Mouse (Mus musculus): ENCODE data around the gene B3galt4. TPM values are rescaled to one million over a fixed set of nuclear protein-coding genes. Genes with fewer than 3 reads are reported as not detected.

B3galt4 gene
- polyA plus RNA-seq, 1 experiment from 2014 or later, result 10.4 TPM

- ATAC-seq (replicated peaks), result no peak
- no peak overlapping the region for H3K4me3 ChIP-seq
- no peak overlapping the region for H3K4me2 ChIP-seq (replicated peaks)
- 88% methylated on average over 10 of the region's 10 CpGs for WGBS
- H3K9me3 ChIP-seq, result no peaks in the 10 kb centered on the region
- H3K9ac ChIP-seq (replicated peaks), result no peak overlapping the region
- no peaks in the 10 kb centered on the region for H3K36me3 ChIP-seq
- H3K4me1 ChIP-seq, result peaks cover 21% of the 10 kb centered on the region
- H3K27me3 ChIP-seq, result no peaks in the 10 kb centered on the region
- no peak overlapping the region for H3K27ac ChIP-seq (replicated peaks)
Measured at GRCm38 (mm10) chr17:33924577-33925283, 26.6 kb downstream of the B3galt4 start.

GRCm38 (mm10) chr17:33921361-33921760 is 29.9 kb downstream of the B3galt4 start:
- no peak for ATAC-seq (replicated peaks)
- Histone ChIP-seq H3K9ac (replicated peaks) (no peak overlapping the region), H3K4me1 (peaks cover 32% of the 10 kb centered on the region), H3K9me3 (no peaks in the 10 kb centered on the region), H3K4me2 (replicated peaks) (0 out of 2 replicates have a peak overlapping the region, but pooled peaks have one; percentile 89), H3K36me3 (no peaks in the 10 kb centered on the region), H3K27me3 (no peaks in the 10 kb centered on the region), H3K4me3 (no peak overlapping the region), H3K27ac (replicated peaks) (no peak overlapping the region)
- WGBS, result 93% methylated on average over 7 of the region's 7 CpGs

GRCm38 (mm10) chr17:33920282-33921097 is 30.8 kb downstream of the B3galt4 start:
- no peak for ATAC-seq (replicated peaks)
- Histone ChIP-seq H3K27me3 (no peaks in the 10 kb centered on the region), H3K9ac (replicated peaks) (peak overlapping the region; percentile 53), H3K9me3 (no peaks in the 10 kb centered on the region), H3K4me2 (replicated peaks) (peak overlapping the region; percentile 89), H3K4me3 (peak overlapping the region; percentile 46), H3K27ac (replicated peaks) (no peak overlapping the region; the same call in 1 of the 2 replicates), H3K36me3 (no peaks in the 10 kb centered on the region), H3K4me1 (peaks cover 35% of the 10 kb centered on the region)
- WGBS, result under 1% methylated on average over 36 of the region's 36 CpGs

GRCm38 (mm10) chr17:33919351-33920281 is 31.7 kb downstream of the B3galt4 start:
- under 1% methylated on average over 52 of the region's 52 CpGs for WGBS
- Histone ChIP-seq H3K36me3 (0 out of 2 replicates have a peak, but pooled peaks cover 6% of the 10 kb centered on the region), H3K4me1 (peaks cover 44% of the 10 kb centered on the region), H3K27ac (replicated peaks) (peak overlapping the region; percentile 28), H3K27me3 (no peaks in the 10 kb centered on the region), H3K9me3 (no peaks in the 10 kb centered on the region), H3K4me2 (replicated peaks) (peak overlapping the region; percentile 89), H3K9ac (replicated peaks) (peak overlapping the region; percentile 53), H3K4me3 (peak overlapping the region; percentile 46)
- ATAC-seq (replicated peaks), result no peak

GRCm38 (mm10) chr17:33918293-33919203 is 32.7 kb downstream of the B3galt4 start:
- Histone ChIP-seq H3K4me3 (peak overlapping the region; percentile 46), H3K9me3 (no peaks in the 10 kb centered on the region), H3K4me2 (replicated peaks) (peak overlapping the region; percentile 89; the same call in 1 of the 2 replicates), H3K27ac (replicated peaks) (no peak overlapping the region), H3K36me3 (peaks cover 16% of the 10 kb centered on the region), H3K9ac (replicated peaks) (peak overlapping the region; percentile 53; the same call in 1 of the 2 replicates), H3K4me1 (peaks cover 44% of the 10 kb centered on the region), H3K27me3 (no peaks in the 10 kb centered on the region)
- no peak for ATAC-seq (replicated peaks)
- 60% methylated on average over 37 of the region's 37 CpGs for WGBS

GRCm38 (mm10) chr17:33917656-33918292 is 33.5 kb downstream of the B3galt4 start:
- Histone ChIP-seq H3K9me3 (no peaks in the 10 kb centered on the region), H3K36me3 (peaks cover 22% of the 10 kb centered on the region), H3K9ac (replicated peaks) (no peak overlapping the region), H3K4me2 (replicated peaks) (no peak overlapping the region), H3K27ac (replicated peaks) (no peak overlapping the region), H3K4me3 (0 out of 2 replicates have a peak overlapping the region, but pooled peaks have one; percentile 1), H3K4me1 (peaks cover 44% of the 10 kb centered on the region), H3K27me3 (no peaks in the 10 kb centered on the region)
- ATAC-seq (replicated peaks), result no peak
- WGBS, result 86% methylated on average over 18 of the region's 18 CpGs

- ATAC-seq (replicated peaks), result no peak
- H3K4me1 ChIP-seq, result peaks cover 47% of the 10 kb centered on the region
- peaks cover 28% of the 10 kb centered on the region for H3K36me3 ChIP-seq
- peak overlapping the region; percentile 73 for H3K4me2 ChIP-seq (replicated peaks)
- no peak overlapping the region for H3K27ac ChIP-seq (replicated peaks)
- no peaks in the 10 kb centered on the region for H3K27me3 ChIP-seq
- 74% methylated on average over 31 of the region's 31 CpGs for WGBS
- peak overlapping the region; percentile 59 for H3K4me3 ChIP-seq
- H3K9ac ChIP-seq (replicated peaks), result peak overlapping the region; percentile 51
- H3K9me3 ChIP-seq, result no peaks in the 10 kb centered on the region
Measured at GRCm38 (mm10) chr17:33916847-33917655, 34.2 kb downstream of the B3galt4 start.

GRCm38 (mm10) chr17:33916294-33916693 is 35.0 kb downstream of the B3galt4 start:
- Histone ChIP-seq H3K4me2 (replicated peaks) (peak overlapping the region; percentile 73), H3K36me3 (peaks cover 36% of the 10 kb centered on the region), H3K27me3 (no peaks in the 10 kb centered on the region), H3K4me1 (peaks cover 50% of the 10 kb centered on the region), H3K9me3 (no peaks in the 10 kb centered on the region), H3K4me3 (peak overlapping the region; percentile 59), H3K9ac (replicated peaks) (peak overlapping the region; percentile 51), H3K27ac (replicated peaks) (peak overlapping the region; percentile 86)
- under 1% methylated on average over 19 of the region's 20 CpGs for WGBS
- peak; percentile 36 for ATAC-seq (replicated peaks)

- Histone ChIP-seq H3K4me2 (replicated peaks) (peak within 1 kb of the TSS; percentile 73), H3K4me3 (peak within 1 kb of the TSS; percentile 59), H3K27me3 (no peaks in the 10 kb centered on the region), H3K4me1 (peaks cover 55% of the 10 kb centered on the region), H3K9ac (replicated peaks) (peak within 1 kb of the TSS; percentile 51), H3K36me3 (peaks cover 39% of the 10 kb centered on the region), H3K9me3 (no peaks in the 10 kb centered on the region), H3K27ac (replicated peaks) (peak within 1 kb of the TSS; percentile 86)
- ATAC-seq (replicated peaks), result peak; percentile 92
- WGBS, result under 1% methylated on average over 34 of the region's 34 CpGs
Measured at GRCm38 (mm10) chr17:33915671-33916250, 35.5 kb downstream of the B3galt4 start, which contains the start of the genes Tapbp and Zbtb22. Tapbp (plus strand) TSS chr17:33915899. Zbtb22 (plus strand) TSS chr17:33915904.
